Mouse (Mus musculus): Measurements from ENCODE around the gene Tcf15. TPM values are rescaled to one million over a fixed set of nuclear protein-coding genes. Genes with fewer than 3 reads are reported as not detected.
A peak's percentile ranks its signal among the peaks of the same experiment; 100 is the strongest.

The Tcf15 gene
- total and polyA plus RNA-seq, 3 experiments: 25.9 to 32.1 (median 26.7) TPM

GRCm38 (mm10) chr2:152112970-152113369 lies 30.4 kb upstream of the Tcf15 start:
- intact Hi-C loops (cut with DNase I): loop anchor here (1.0 to 5.0 kb wide), 3 partner anchors 30 to 254 kb away; partner anchors contain the start of gene Tcf15
- TF ChIP-seq CTCF (IDR thresholded peaks at IDR 0.05) (no peak), EP300 (IDR thresholded peaks at IDR 0.05; ENCODE audit: insufficient read depth, low read depth, low read length) (no peak)
- no peak overlapping the region for H3K9ac ChIP-seq (ENCODE audit: low read depth, low read length)
- 77% methylated on average over 10 of the region's 10 CpGs for WGBS
- H3K4me1 ChIP-seq (ENCODE audit: control insufficient read depth, insufficient read depth, low read length): peaks cover 4% of the 10 kb centered on the region
- H3K27me3 ChIP-seq (ENCODE audit: control insufficient read depth, insufficient read depth, low read length): no peaks in the 10 kb centered on the region
- no peak for DNase-seq
- H3K79me2 ChIP-seq (replicated peaks; ENCODE audit: control insufficient read depth, insufficient read depth, low read length): no peaks in the 10 kb centered on the region
- no peak overlapping the region for H3K4me3 ChIP-seq
- no peaks in the 10 kb centered on the region for H3K36me3 ChIP-seq (ENCODE audit: control insufficient read depth, insufficient read depth, low read length)
- no peak overlapping the region for H3K27ac ChIP-seq

- DNase-seq: no peak
- Histone ChIP-seq H3K4me3 (no peak overlapping the region), H3K27ac (no peak overlapping the region), H3K9ac (ENCODE audit: low read depth, low read length) (peak overlapping the region; percentile 18), H3K4me1 (ENCODE audit: control insufficient read depth, insufficient read depth, low read length) (peaks cover 4% of the 10 kb centered on the region), H3K36me3 (ENCODE audit: control insufficient read depth, insufficient read depth, low read length) (no peaks in the 10 kb centered on the region), H3K79me2 (replicated peaks; ENCODE audit: control insufficient read depth, insufficient read depth, low read length) (no peaks in the 10 kb centered on the region), H3K27me3 (ENCODE audit: control insufficient read depth, insufficient read depth, low read length) (no peaks in the 10 kb centered on the region)
- intact Hi-C loops (cut with DNase I): loop anchor here (5.0 kb wide), 1 partner anchor 253 kb away; no protein-coding TSS in a partner anchor
- WGBS: 23% methylated on average over 36 of the region's 36 CpGs
- TF ChIP-seq CTCF (IDR thresholded peaks at IDR 0.05): 0 out of 2 replicates have a peak, but pooled peaks have one; percentile 1
- no peak for TF ChIP-seq POLR2A (IDR thresholded peaks at IDR 0.05; ENCODE audit: insufficient read depth, low read depth, low read length)
- TF ChIP-seq EP300 (IDR thresholded peaks at IDR 0.05; ENCODE audit: insufficient read depth, low read depth, low read length): no peak
Measured at GRCm38 (mm10) chr2:152114057-152114975, 29.0 kb upstream of the Tcf15 start.

GRCm38 (mm10) chr2:152117694-152118093 lies 25.7 kb upstream of the Tcf15 start:
- Histone ChIP-seq H3K36me3 (ENCODE audit: control insufficient read depth, insufficient read depth, low read length) (no peaks in the 10 kb centered on the region), H3K4me1 (ENCODE audit: control insufficient read depth, insufficient read depth, low read length) (peaks cover 2% of the 10 kb centered on the region), H3K4me3 (no peak overlapping the region), H3K27me3 (ENCODE audit: control insufficient read depth, insufficient read depth, low read length) (no peaks in the 10 kb centered on the region), H3K9ac (ENCODE audit: low read depth, low read length) (no peak overlapping the region), H3K79me2 (replicated peaks; ENCODE audit: control insufficient read depth, insufficient read depth, low read length) (no peaks in the 10 kb centered on the region), H3K27ac (no peak overlapping the region)
- TF ChIP-seq CTCF (IDR thresholded peaks at IDR 0.05) (no peak), POLR2A (IDR thresholded peaks at IDR 0.05; ENCODE audit: insufficient read depth, low read depth, low read length) (no peak), EP300 (IDR thresholded peaks at IDR 0.05; ENCODE audit: insufficient read depth, low read depth, low read length) (no peak)
- DNase-seq: no peak
- WGBS: 69% methylated on average over 7 of the region's 7 CpGs
- intact Hi-C loops (cut with DNase I): no loop called here

GRCm38 (mm10) chr2:152119228-152119865 lies 24.0 kb upstream of the Tcf15 start:
- TF ChIP-seq POLR2A (IDR thresholded peaks at IDR 0.05; ENCODE audit: insufficient read depth, low read depth, low read length) (no peak), CTCF (IDR thresholded peaks at IDR 0.05) (no peak), EP300 (IDR thresholded peaks at IDR 0.05; ENCODE audit: insufficient read depth, low read depth, low read length) (no peak)
- Histone ChIP-seq H3K27me3 (ENCODE audit: control insufficient read depth, insufficient read depth, low read length) (no peaks in the 10 kb centered on the region), H3K27ac (no peak overlapping the region), H3K4me3 (no peak overlapping the region), H3K9ac (ENCODE audit: low read depth, low read length) (no peak overlapping the region), H3K36me3 (ENCODE audit: control insufficient read depth, insufficient read depth, low read length) (no peaks in the 10 kb centered on the region), H3K79me2 (replicated peaks; ENCODE audit: control insufficient read depth, insufficient read depth, low read length) (no peaks in the 10 kb centered on the region), H3K4me1 (ENCODE audit: control insufficient read depth, insufficient read depth, low read length) (peaks cover under 1% of the 10 kb centered on the region)
- WGBS: 60% methylated on average over 6 of the region's 6 CpGs
- intact Hi-C loops (cut with DNase I): no loop called here
- DNase-seq: no peak

GRCm38 (mm10) chr2:152122896-152123295 lies 20.5 kb upstream of the Tcf15 start:
- intact Hi-C loops (cut with DNase I): no loop called here
- no peak for DNase-seq
- 65% methylated on average over 9 of the region's 9 CpGs for WGBS

More at GRCm38 (mm10) chr2:152122896-152123295, 20.5 kb upstream of the Tcf15 start:
- Histone ChIP-seq H3K27me3 (ENCODE audit: control insufficient read depth, insufficient read depth, low read length) (no peaks in the 10 kb centered on the region), H3K4me1 (ENCODE audit: control insufficient read depth, insufficient read depth, low read length) (no peaks in the 10 kb centered on the region), H3K36me3 (ENCODE audit: control insufficient read depth, insufficient read depth, low read length) (no peaks in the 10 kb centered on the region), H3K4me3 (no peak overlapping the region), H3K27ac (no peak overlapping the region), H3K79me2 (replicated peaks; ENCODE audit: control insufficient read depth, insufficient read depth, low read length) (no peaks in the 10 kb centered on the region), H3K9ac (ENCODE audit: low read depth, low read length) (no peak overlapping the region)
- TF ChIP-seq EP300 (IDR thresholded peaks at IDR 0.05; ENCODE audit: insufficient read depth, low read depth, low read length): no peak
- TF ChIP-seq POLR2A (IDR thresholded peaks at IDR 0.05; ENCODE audit: insufficient read depth, low read depth, low read length): no peak
- no peak for TF ChIP-seq CTCF (IDR thresholded peaks at IDR 0.05)

All from heart, adult 2 months (tissue).